Mouse (Mus musculus): Measurements from ENCODE around the gene Akt2. TPM values are rescaled to one million over a fixed set of nuclear protein-coding genes. Genes with fewer than 3 reads are reported as not detected.

Akt2 gene
- polyA plus RNA-seq, 1 experiment from 2014 or later = 98.5 TPM

GRCm38 (mm10) chr7:27683218-27683617, 91.9 kb downstream of the Akt2 start:
- peaks cover 2% of the 10 kb centered on the region; the same call in 1 of the 2 replicates for H3K4me1 ChIP-seq
- H3K9ac ChIP-seq = no peak overlapping the region
- H3K27me3 ChIP-seq = no peaks in the 10 kb centered on the region
- no peak overlapping the region for H3K4me3 ChIP-seq
- no peak overlapping the region for H3K4me2 ChIP-seq
- WGBS = 39% methylated on average over 2 of the region's 2 CpGs
- no peak for ATAC-seq (ENCODE audit: borderline replicate concordance, extremely low read depth, low FRiP score, low TSS enrichment)
- no peaks in the 10 kb centered on the region for H3K36me3 ChIP-seq
- H3K9me3 ChIP-seq = no peaks in the 10 kb centered on the region
- no peak overlapping the region for H3K27ac ChIP-seq

DNA sequence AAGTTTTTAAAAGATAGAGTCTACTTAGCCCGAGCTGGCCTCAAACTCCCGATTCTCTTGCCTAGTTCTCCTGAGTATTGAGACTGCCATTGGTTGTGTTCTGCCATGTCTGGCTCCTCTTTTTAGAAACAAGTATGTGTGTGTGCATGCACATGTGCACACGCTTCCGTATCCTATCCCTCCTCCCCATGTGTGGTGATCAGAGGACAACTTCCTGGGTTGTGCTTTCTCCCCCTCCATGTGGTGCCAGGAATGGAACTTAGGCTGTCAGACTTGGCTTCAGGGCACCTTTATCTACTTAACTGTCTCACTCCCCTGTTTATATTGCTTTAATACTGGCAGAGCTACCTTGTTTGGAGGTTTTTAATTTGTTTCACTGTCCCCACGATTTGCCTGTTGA, 93.9 kb downstream of the Akt2 start:
- peaks cover 7% of the 10 kb centered on the region; the same call in 1 of the 2 replicates for H3K4me1 ChIP-seq
- H3K9ac ChIP-seq = no peak overlapping the region
- no peak overlapping the region for H3K4me2 ChIP-seq
- H3K27ac ChIP-seq = no peak overlapping the region
- no peak for ATAC-seq (ENCODE audit: borderline replicate concordance, extremely low read depth, low FRiP score, low TSS enrichment)
- H3K4me3 ChIP-seq = no peak overlapping the region
- H3K27me3 ChIP-seq = no peaks in the 10 kb centered on the region
- H3K36me3 ChIP-seq = no peaks in the 10 kb centered on the region
- no peaks in the 10 kb centered on the region for H3K9me3 ChIP-seq
- WGBS = 35% methylated on average over 5 of the region's 5 CpGs

- H3K36me3 ChIP-seq = no peaks in the 10 kb centered on the region
Measured at GRCm38 (mm10) chr7:27685681-27686080, 94.3 kb downstream of the Akt2 start.

DNA sequence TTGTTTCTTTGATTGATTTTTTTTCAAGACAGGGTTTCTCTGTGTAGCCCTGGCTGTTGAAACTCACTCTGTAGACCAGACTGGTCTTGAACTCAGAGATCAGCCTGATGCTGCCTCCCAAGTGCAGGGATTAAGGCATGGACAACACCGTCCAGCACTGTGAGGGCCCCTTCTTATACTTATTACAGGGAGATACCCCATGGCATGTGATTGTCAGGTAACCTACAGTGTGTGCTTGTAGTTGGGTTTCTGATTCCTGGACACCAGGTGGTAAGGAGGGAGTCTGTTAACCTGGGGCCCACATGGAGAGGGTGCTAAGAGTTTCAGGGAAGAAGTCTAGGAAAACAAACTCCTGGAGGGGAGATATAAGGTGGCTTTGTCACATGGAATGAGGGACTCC, 95.7 kb downstream of the Akt2 start:
- ATAC-seq (ENCODE audit: borderline replicate concordance, extremely low read depth, low FRiP score, low TSS enrichment) = no peak
- no peak overlapping the region for H3K9ac ChIP-seq
- H3K36me3 ChIP-seq = no peaks in the 10 kb centered on the region
- no peak overlapping the region for H3K4me2 ChIP-seq
- no peak overlapping the region for H3K4me3 ChIP-seq
- H3K4me1 ChIP-seq = peaks cover 7% of the 10 kb centered on the region; the same call in 1 of the 2 replicates
- no peaks in the 10 kb centered on the region for H3K27me3 ChIP-seq
- H3K9me3 ChIP-seq = no peaks in the 10 kb centered on the region
- 90% methylated on average over 1 of the region's 1 CpGs for WGBS
- H3K27ac ChIP-seq = no peak overlapping the region

More at GRCm38 (mm10) chr7:27685681-27686080, 94.3 kb downstream of the Akt2 start:
- no peaks in the 10 kb centered on the region for H3K9me3 ChIP-seq
- under 1% methylated on average over 6 of the region's 6 CpGs for WGBS
- H3K4me2 ChIP-seq = no peak overlapping the region
- no peak overlapping the region for H3K4me3 ChIP-seq
- no peak overlapping the region for H3K9ac ChIP-seq
- H3K27ac ChIP-seq = no peak overlapping the region
- ATAC-seq (ENCODE audit: borderline replicate concordance, extremely low read depth, low FRiP score, low TSS enrichment) = no peak
- H3K27me3 ChIP-seq = no peaks in the 10 kb centered on the region
- peaks cover 7% of the 10 kb centered on the region; the same call in 1 of the 2 replicates for H3K4me1 ChIP-seq

DNA sequence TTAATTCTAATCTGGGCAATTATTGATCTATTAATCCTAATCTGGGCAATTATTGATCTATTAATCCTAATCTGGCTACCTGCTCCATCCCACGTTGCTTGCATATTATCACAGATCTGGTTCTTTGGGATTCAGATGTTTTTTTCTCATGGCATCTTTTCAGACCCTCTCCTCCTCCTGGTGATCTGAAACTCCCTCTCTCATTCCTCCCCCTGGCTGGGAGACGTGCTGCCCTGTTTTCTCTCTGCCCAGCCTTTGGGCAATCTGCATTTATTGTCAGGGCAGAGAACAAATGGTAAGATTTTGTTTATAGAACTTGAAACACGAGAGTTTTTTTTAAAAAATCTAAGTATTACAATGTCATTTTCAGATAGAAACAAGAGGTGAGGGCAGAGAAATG, 96.5 kb downstream of the Akt2 start:
- Histone ChIP-seq H3K4me2 (peak overlapping the region; percentile 76; the same call in 1 of the 2 replicates), H3K4me3 (peak overlapping the region; percentile 54; the same call in 1 of the 2 replicates)
- no peak for ATAC-seq (ENCODE audit: borderline replicate concordance, extremely low read depth, low FRiP score, low TSS enrichment)

DNA sequence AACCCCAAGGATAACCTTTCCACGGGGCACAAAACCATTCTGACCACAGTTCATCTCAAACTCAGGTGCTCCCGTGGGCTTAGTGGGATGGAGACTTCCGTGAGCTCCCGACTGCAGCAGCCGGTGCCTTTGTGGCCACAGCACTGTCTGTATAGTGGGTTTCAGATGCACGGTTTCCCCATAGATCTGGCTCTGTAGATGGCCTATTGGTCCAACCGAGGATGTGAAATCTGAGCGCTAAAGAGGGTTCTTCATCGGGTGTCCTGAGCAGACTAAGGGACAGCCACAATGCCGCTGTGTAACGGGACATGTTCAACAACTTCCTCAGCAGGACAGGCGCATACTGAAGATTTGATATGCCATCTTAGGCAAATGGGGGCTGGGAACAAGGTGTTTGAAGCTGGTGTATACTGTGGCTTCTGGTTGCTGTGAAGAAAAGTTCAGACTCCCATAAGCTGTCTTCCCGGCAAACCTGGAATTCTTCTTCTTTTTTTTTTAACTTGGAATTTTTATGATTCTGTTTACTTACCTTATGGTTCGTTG, 97.0 kb downstream of the Akt2 start:
- 29% methylated on average over 14 of the region's 14 CpGs for WGBS
- Histone ChIP-seq H3K4me3 (peak overlapping the region; percentile 54), H3K4me1 (peaks cover 7% of the 10 kb centered on the region; the same call in 1 of the 2 replicates), H3K9me3 (no peaks in the 10 kb centered on the region), H3K27me3 (no peaks in the 10 kb centered on the region), H3K36me3 (no peaks in the 10 kb centered on the region), H3K4me2 (peak overlapping the region; percentile 76), H3K27ac (peak overlapping the region; percentile 66), H3K9ac (peak overlapping the region; percentile 68)
- no peak for ATAC-seq (ENCODE audit: borderline replicate concordance, extremely low read depth, low FRiP score, low TSS enrichment)

More for the DNA sequence above, 96.5 kb downstream of the Akt2 start:
- H3K9ac ChIP-seq = 0 out of 2 replicates have a peak overlapping the region, but pooled peaks have one; percentile 68
- no peaks in the 10 kb centered on the region for H3K36me3 ChIP-seq
- no peak overlapping the region for H3K27ac ChIP-seq
- peaks cover 7% of the 10 kb centered on the region; the same call in 1 of the 2 replicates for H3K4me1 ChIP-seq
- H3K9me3 ChIP-seq = no peaks in the 10 kb centered on the region
- no peaks in the 10 kb centered on the region for H3K27me3 ChIP-seq
- WGBS = 63% methylated on average over 3 of the region's 3 CpGs

DNA sequence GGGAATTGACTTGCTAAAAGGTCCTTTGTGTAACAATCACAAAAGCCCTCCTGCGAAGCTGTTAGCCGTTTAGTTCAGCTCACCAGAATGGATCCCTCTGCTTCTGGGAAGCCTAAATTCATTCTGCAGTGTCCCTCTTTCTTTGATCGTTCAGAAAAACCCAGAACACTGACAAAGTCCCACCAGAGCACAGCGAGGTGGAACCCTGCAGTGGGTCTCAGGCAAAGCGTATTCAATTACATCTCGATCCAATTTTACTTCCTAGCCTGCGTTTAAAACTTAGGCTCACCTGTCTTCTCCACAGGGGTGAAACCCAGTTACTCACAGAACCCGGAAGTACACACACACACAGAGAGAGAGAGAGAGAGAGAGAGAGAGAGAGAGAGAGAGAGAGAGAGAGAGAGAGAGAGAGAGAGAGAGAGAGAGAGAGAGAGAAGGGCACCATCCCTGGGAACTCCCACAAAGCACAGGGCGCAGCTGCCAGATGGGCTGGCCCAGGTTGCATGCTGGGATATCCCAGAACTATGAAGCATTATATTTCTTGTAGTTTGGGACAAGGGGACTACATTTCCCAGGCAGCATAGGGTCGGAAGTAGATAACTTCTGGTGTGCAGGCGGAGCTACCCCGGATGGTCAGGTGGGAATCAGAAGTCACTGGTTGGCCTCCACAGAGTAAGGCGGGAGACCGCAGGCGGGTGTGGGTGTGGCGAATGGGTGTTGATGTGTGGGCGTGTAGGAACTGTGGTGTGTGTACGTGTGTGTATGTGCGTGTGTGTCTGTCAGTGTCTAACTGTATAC, 97.7 kb downstream of the Akt2 start, which contains the start of gene Zfp607b:
Gene Zfp607b (plus strand): TSS at position 526 of the 798 bp plus-strand sequence.
- H3K27me3 ChIP-seq = no peaks in the 10 kb centered on the region
- no peaks in the 10 kb centered on the region for H3K36me3 ChIP-seq
- peak within 1 kb of the TSS; percentile 68 for H3K9ac ChIP-seq
- peak within 1 kb of the TSS; percentile 66 for H3K27ac ChIP-seq
- H3K4me2 ChIP-seq = peak within 1 kb of the TSS; percentile 76
- H3K4me1 ChIP-seq = peaks cover 7% of the 10 kb centered on the region; the same call in 1 of the 2 replicates
- ATAC-seq (ENCODE audit: borderline replicate concordance, extremely low read depth, low FRiP score, low TSS enrichment) = peak; percentile 98
- WGBS = under 1% methylated on average over 19 of the region's 19 CpGs
- H3K9me3 ChIP-seq = no peaks in the 10 kb centered on the region
- peak within 1 kb of the TSS; percentile 54 for H3K4me3 ChIP-seq

Other genes with a start within 250 kb of the Akt2 start
- 48.3 and 51.4 TPM in 2 replicates for gene Shkbp1, start 235.5 kb upstream of the Akt2 start, polyA plus RNA-seq (2015; fragmentation: Nextera tagmentation; extraction: Ambion mirVana)
- gene Gm20479, start 234.1 kb upstream of the Akt2 start, polyA plus RNA-seq (2015; fragmentation: Nextera tagmentation; extraction: Ambion mirVana) = 0.79 and 1.3 TPM in 2 replicates
- gene Sptbn4, start 143.9 kb upstream of the Akt2 start, polyA plus RNA-seq (2015; fragmentation: Nextera tagmentation; extraction: Ambion mirVana) = 0.21 and 0.33 TPM in 2 replicates
- gene Blvrb, start 143.6 kb upstream of the Akt2 start, polyA plus RNA-seq (2015; fragmentation: Nextera tagmentation; extraction: Ambion mirVana) = 58.8 and 68.5 TPM in 2 replicates
- gene Sertad3, start 117.8 kb upstream of the Akt2 start, polyA plus RNA-seq (2015; fragmentation: Nextera tagmentation; extraction: Ambion mirVana) = 28.6 and 31.1 TPM in 2 replicates
- gene Sertad1, start 104.6 kb upstream of the Akt2 start, polyA plus RNA-seq (2015; fragmentation: Nextera tagmentation; extraction: Ambion mirVana) = 48.5 and 49.6 TPM in 2 replicates
- gene Prx, start 92.2 kb upstream of the Akt2 start, polyA plus RNA-seq (2015; fragmentation: Nextera tagmentation; extraction: Ambion mirVana) = 7.2 and 8.7 TPM in 2 replicates
- gene Hipk4, start 68.3 kb upstream of the Akt2 start, polyA plus RNA-seq (2015; fragmentation: Nextera tagmentation; extraction: Ambion mirVana) = 0.87 and 0.92 TPM in 2 replicates
- 74.8 and 78.3 TPM in 2 replicates for gene Pld3, start 38.3 kb upstream of the Akt2 start, polyA plus RNA-seq (2015; fragmentation: Nextera tagmentation; extraction: Ambion mirVana)
- gene 2310022A10Rik, start 38.3 kb upstream of the Akt2 start, polyA plus RNA-seq (2015; fragmentation: Nextera tagmentation; extraction: Ambion mirVana) = 24.0 and 24.8 TPM in 2 replicates
- gene Ttc9b, start 62.4 kb downstream of the Akt2 start, polyA plus RNA-seq (2015; fragmentation: Nextera tagmentation; extraction: Ambion mirVana) = 0.09 and 0.60 TPM in 2 replicates
- gene Map3k10, start 83.0 kb downstream of the Akt2 start, polyA plus RNA-seq (2015; fragmentation: Nextera tagmentation; extraction: Ambion mirVana) = 6.9 and 7.6 TPM in 2 replicates
- 4.0 and 4.3 TPM in 2 replicates for gene Zfp607b, start 97.8 kb downstream of the Akt2 start, polyA plus RNA-seq (2015; fragmentation: Nextera tagmentation; extraction: Ambion mirVana)
- 33.8 and 38.9 TPM in 2 replicates for gene Zfp60, start 139.8 kb downstream of the Akt2 start, polyA plus RNA-seq (2015; fragmentation: Nextera tagmentation; extraction: Ambion mirVana)
- 1.9 and 2.5 TPM in 2 replicates for gene Zfp626, start 215.6 kb downstream of the Akt2 start, polyA plus RNA-seq (2015; fragmentation: Nextera tagmentation; extraction: Ambion mirVana)
- 8.4 and 8.5 TPM in 2 replicates for gene Zfp59, start 247.1 kb downstream of the Akt2 start, polyA plus RNA-seq (2015; fragmentation: Nextera tagmentation; extraction: Ambion mirVana)